Mouse (Mus musculus): ENCODE results near the gene Bscl2.

GRCm38 (mm10) chr19:8886916-8887584 lies 49.8 kb downstream of the Bscl2 start:
- TF ChIP-seq CTCF (IDR thresholded peaks at IDR 0.05; ENCODE audit: low read depth) = no peak
- no peak for TF ChIP-seq EP300 (IDR thresholded peaks at IDR 0.05; ENCODE audit: low read depth)

Measured in liver, embryonic 14.5 days (tissue).